Mouse (Mus musculus) adrenal gland, postnatal 10 days (tissue): ENCODE data around the gene Gm4491. TPM values are rescaled to one million over a fixed set of nuclear protein-coding genes. Genes with fewer than 3 reads are reported as not detected.

Source experiments
- DNase-seq: peaks from one replicate; pipeline ENCODE4 v3.0.0; 2021; ENCODE audit warnings: mixed read lengths
- long read RNA-seq, 2 experiments: library from polyadenylated mRNA; stranded (forward); transcript quantifications; one replicate each; pipeline ENCODE4 v2.0.0; 2021
- total RNA-seq, 2 experiments: library from RNA; stranded (reverse); gene quantifications; 2 replicates each; pipeline ENCODE4 v1.2.3; 2021

Gene Gm4491
- not detected for total RNA-seq
- long read RNA-seq, experiment 1: 0 reads
- long read RNA-seq, experiment 2: 0 reads

DNA sequence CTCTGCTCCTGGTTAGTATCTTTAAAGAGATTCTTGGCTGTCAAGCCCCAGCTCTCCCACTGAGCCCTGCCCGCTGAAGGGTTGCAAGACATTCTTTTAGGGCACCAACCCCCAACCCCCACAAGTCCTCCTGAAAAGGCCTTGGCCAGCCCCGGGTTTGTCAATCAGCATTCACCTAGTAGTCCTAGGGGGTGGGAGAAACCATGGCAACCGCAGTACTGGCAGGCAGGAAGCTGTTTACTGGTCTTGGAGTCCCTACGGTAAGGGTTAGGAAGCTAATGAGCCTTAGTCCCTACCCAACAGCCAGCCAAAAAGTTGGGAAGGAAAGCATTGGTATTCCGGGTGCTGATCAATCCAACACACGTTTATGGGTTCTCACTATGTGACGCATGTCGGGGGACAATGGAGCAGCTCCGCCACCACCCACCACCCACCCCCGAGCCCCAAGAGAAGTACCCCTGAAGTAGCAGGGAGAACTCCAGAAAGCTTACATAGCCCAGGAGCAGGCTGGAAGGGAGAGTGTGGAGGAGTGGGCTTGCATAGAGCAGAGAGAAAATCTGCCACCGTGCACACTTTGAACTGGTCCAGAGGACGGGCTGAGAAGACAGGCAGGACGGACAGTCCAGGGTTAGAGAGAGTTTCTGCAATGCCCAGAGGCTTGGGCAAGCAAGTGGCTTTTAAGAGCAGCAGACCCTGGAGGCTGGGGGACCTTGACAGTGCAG lies at the start of gene Gm4491:
Gene Gm4491 (minus strand): TSS at position 61 of the 722 bp plus-strand sequence.
- no peak for DNase-seq

DNA sequence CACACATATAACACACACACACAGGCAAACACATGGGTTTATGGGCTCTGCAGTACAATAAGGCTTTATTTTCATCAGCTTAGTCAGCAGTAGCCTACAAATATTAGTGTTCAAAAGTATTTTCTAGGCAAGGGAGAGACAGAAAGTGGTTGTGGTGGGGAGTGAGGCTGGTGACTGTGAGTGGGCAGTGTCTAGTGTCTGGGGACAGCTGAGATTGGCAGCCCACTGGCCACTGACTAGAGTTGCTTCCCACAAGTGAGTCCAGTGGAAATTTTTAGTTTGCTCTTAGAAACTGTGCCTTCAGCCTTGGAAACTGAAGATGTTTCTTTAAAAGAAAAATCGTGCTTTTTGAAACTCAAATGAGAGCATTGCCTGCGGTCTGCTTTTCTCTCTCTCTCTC lies 46.1 kb upstream of the Gm4491 start:
- DNase-seq: peak; percentile 6

GRCm38 (mm10) chr14:57161201-57161600 lies 45.5 kb upstream of the Gm4491 start:
- peak; percentile 59 for DNase-seq

GRCm38 (mm10) chr14:57154916-57155315 lies 39.2 kb upstream of the Gm4491 start:
- DNase-seq: no peak

DNA sequence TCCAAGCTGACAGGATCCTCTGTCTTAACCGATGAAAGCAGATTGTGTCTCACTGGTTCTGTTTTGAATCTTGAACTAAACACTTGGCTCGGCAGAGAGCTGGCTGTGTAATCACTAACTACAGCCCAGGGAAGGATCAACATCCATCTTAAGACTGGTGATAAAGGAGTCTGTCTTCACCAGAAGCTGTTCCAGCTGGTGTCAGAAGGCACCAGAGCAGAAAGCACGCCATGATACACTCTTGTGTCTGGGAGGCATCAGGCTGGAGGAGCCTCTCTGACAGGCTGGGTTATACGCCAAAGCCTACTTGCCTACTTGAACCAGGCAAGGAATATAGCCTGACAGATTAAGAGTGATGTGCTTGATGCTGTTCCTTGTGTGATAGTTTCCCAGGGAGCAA lies 30.1 kb upstream of the Gm4491 start:
- DNase-seq: no peak

GRCm38 (mm10) chr14:57135265-57135664 lies 19.6 kb upstream of the Gm4491 start:
- DNase-seq: no peak

DNA sequence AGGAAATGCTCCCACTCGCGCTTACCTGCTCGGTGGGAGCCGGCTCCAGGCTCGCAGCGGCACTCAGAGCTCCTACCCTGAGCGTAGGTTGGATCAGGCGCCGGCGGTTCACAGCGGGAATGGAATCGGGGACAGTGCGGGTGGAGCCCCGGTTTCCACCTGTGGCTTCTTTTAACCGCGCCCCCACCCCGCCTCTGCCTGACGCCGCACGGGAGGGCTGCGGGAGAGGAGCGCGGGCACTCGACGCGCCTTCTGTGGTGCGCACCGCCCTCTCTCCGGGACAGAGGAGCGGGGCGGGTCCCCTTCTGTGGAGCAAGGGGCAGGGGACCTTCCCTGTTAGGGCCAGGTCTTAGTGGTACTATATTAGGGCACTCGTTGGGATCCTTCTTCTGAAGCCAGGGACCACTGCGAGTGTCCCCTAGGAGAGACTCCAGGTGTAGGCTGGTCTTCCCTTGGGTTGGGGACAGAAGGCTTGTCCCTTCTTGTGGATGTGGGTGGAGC lies 17.5 kb upstream of the Gm4491 start, which contains the start of gene Gjb6:
Gene Gjb6 (minus strand): TSS at position 451 of the 501 bp plus-strand sequence.
- peak; percentile 4 for DNase-seq

DNA sequence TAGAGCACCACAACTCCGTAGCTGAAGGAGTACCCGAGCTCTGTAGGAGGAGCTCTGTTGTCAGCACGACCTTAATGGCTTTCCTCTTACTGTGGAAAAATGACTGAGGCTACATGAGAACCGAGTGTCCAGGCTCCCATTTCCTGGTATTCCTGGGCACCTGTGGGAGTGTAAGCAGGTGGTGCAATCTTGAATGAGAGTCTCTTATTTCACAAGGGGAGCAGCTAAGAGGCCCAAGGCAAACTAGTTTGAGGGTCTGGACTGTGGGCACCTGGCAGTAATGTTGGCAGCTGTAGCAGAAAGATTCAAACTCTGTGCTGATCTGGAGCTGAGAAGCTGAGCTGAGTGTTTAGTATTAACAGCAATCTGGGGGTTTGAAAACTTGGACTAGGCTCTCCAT lies 11.7 kb upstream of the Gm4491 start:
- no peak for DNase-seq

DNA sequence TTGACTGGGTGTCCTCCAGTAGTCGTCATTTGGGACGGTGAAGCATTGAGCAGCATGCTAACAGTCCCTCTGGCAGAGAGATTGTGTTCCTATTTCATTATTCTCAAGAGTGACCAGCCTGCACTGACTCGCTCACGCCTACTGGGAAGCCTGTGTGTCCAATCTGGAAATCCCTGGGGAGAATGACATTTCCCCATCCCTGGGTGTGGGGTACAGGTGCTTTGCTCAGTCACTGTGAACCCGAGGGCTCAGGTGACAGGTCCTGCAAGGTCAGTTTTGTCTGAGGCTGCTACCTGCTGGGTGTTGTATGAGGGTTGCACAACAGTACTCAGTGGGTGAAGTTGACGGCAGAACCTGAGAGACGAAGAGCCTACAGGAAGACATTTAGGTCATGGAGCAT lies 6.6 kb upstream of the Gm4491 start:
- DNase-seq: no peak

GRCm38 (mm10) chr14:57109194-57109593 lies 6.5 kb downstream of the Gm4491 start:
- DNase-seq: peak; percentile 63

DNA sequence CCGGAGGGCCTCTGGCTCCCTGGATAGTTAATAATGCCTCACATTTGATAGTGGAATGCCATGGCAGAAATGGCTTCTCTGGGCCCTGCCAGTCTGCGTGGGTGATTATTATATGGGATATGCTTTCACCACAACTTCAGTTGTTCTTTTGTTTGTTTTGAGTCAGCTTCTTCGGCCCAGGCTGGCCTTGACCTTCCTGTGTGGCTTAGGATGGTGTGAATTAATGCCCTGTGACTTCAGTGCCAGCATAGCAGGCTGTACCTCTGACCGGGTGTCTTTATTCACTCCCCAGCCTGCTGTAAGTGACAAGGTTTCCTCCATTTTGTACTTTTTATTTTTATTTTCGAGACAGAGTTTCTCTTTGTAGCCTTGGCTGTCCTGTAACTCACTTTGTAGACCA lies 7.8 kb downstream of the Gm4491 start:
- peak; percentile 29 for DNase-seq

DNA sequence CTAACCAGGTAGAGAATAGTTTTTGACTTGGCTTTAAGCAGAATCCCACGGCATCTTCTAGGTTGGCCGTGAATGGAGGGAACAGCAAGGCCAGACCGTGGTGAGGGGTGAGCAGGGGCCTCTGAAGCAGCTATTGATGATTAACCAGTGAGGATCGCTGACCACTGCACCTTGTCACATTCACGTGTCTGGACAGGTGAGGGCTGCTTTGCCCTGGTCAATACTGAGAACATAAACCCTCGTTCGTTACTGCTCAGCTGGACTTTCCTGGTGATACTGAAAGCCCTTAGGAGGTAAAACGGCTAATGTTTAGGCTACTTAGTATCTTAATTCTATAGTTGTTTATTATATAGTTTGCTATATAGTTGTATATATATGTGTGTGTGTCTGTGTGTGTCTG lies 8.6 kb downstream of the Gm4491 start:
- DNase-seq: no peak

DNA sequence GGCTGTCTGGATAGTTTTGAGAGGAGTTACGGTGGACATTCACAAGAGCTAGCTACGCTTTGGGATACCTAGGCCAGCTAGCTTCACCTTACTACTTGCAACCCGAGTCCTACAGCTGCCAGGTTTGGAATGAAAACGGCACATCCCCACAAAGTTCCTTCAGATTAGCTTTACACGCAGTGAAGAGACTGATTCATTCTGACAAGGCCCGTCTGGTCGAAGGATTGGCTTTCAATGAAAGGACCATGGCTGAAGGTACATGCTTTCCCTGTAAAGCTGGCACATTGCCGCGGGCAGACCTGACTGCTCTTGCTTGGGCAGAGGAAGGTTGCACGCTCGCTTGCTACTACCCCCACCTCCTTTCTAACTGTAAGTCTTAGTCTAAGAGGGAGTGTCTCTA lies 10.0 kb downstream of the Gm4491 start:
- DNase-seq: no peak

DNA sequence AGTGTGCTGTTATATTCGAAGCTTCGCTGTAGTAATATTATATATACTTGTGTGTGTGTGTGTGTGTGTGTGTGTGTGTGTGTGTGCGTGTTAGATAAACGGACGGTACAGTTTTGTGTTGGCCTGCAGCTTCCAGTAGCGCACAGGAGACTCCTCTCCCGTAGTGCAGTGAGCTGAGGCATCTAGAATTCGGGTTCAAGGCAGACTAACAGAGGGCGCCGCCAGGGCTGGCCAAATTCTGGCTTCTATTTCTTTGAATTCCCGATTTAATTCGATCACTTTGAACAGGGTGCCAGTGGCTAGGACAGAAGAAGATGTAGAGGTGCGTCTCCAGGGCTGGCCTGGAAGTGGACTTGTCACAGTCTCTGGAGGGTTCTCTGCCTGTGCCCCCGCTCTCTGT lies 10.6 kb downstream of the Gm4491 start:
- no peak for DNase-seq

DNA sequence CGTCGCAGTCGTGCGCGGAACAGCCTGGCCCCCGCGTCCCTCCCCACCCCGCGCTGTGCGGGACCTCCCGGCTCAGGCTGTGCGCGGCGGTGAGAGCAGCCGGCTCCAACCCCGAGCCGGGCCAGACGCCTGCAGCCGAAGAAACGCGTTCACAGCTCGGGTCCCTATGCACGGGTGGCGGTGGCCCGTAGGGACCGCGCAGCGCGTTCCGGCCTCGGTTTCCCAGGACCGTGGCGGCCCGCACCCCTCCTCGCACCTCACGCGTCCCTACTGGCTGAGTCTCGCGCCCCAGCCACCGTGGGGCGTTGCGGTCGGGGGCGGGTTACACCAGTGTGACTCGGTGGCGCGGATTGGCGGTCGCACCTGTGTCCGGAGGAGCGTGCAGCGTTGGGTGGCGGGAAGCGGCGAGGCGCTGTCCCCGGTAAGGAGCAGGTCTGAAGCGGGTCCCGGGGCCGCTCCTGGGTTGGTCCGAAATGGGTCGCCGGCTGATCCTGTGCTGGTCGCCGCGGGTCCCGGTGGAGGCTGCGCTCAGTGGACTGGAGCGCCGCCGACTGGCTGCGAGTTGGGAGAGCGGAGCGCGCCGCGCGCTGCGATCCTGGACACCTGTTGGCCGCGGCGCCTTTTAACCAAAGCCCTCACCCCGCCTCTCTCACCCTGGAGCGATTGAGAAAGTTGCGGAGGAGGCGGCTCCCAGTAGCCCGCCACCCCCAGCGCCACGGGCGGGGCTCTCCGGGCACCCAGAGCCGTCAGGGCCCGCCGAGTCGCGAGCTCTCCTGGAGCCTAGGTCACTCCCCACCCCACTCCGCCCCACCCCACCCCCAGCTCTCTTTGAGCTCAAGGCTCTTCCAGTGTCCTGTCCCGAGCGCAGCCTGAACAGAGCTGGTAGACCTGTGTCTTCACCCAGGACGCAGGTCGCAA lies 11.3 kb downstream of the Gm4491 start, which contains the start of gene Gjb2:
Gene Gjb2 (minus strand): TSS at position 597 of the 918 bp plus-strand sequence.
- DNase-seq: peak; percentile 63

DNA sequence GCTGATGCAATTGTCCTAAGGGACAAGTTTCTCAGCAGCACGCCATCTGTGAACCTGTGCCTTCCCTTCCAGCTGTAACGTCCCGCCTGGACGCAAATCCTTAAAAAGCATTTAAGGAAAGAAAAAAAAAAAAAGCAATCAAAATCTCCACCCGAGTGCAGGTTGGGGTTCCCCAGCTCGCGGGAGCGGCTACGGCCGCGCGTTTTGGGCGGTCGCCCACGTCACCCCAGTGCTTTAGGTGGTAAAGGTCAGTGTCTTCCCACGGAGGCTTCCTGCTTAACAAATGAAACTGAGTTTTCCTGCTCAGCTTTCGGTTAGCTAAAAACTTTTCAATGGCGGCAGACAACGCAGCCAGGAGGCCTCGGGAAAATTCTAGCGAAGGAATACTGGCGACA lies 12.0 kb downstream of the Gm4491 start:
- peak; percentile 31 for DNase-seq

DNA sequence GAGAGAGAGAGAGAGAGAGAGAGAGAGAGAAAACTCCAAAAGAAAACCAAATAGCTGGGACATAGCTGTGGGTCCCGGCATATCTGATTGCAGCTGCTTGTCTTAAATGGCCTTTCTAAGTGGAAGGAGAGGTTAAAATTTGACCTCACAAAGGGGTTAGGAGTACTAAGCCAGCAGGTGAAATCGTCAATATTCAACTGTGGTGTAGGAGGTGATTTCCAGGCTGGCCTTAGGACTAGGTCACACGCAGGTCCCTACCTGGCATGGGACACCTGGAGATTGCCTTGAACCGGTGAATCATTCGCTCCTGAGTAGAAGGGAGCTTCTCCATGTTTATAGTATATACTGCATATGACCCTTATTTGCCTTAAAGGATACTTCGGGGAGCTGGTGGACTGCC lies 12.6 kb downstream of the Gm4491 start:
- no peak for DNase-seq

- DNase-seq: no peak
These were observed 14.1 kb downstream of the Gm4491 start for GRCm38 (mm10) chr14:57101623-57102022.

- no peak for DNase-seq
These were observed 19.8 kb downstream of the Gm4491 start for GRCm38 (mm10) chr14:57095855-57096254.

- DNase-seq: peak; percentile 63
These were observed 22.7 kb downstream of the Gm4491 start for GRCm38 (mm10) chr14:57093029-57093428.

GRCm38 (mm10) chr14:57090001-57090400 lies 25.7 kb downstream of the Gm4491 start:
- DNase-seq: no peak

GRCm38 (mm10) chr14:57089107-57089506 lies 26.6 kb downstream of the Gm4491 start:
- DNase-seq: no peak

GRCm38 (mm10) chr14:57084180-57084668 lies 31.5 kb downstream of the Gm4491 start:
- no peak for DNase-seq
